7 mouse cellular contexts compared by ENCODE assay signal in the genomic region with DNA sequence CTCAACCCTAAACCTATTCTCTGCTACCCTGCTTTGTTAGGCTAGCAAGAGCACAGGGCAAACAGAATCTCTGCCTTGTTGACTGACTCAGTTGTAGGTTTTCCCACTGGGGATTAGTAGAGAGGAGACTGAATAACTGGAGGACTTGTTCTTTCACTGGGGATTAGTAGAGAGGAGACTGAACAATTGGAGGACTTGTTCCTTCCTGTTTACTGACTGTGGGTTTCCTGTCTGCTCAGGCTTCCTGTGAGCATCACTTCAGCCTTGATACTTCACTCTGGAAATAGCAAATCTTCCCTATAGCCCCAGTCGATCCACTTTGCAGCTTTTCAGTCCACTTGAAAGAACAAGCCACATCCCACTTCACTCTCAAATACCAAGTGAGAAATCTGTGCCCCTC.
"Had no signal": no experiment of that assay in that cellular context is flagged by ENCODE, and none has a peak within 500 bp of the region (broad histone marks: within the 10 kb centered on the region; RNA-seq: fewer than 3 reads in every experiment).

No protein-coding gene starts in this region.

- ATAC-seq: intestine, embryonic 16.5 days; liver, embryonic 12.5 days; midbrain, embryonic 16.5 days had no signal

- DNase-seq: kidney, adult 2 months; kidney, postnatal 14 days; lung, postnatal 14 days; right cerebral cortex, postnatal 14 days had no signal
